In the genomic region with DNA sequence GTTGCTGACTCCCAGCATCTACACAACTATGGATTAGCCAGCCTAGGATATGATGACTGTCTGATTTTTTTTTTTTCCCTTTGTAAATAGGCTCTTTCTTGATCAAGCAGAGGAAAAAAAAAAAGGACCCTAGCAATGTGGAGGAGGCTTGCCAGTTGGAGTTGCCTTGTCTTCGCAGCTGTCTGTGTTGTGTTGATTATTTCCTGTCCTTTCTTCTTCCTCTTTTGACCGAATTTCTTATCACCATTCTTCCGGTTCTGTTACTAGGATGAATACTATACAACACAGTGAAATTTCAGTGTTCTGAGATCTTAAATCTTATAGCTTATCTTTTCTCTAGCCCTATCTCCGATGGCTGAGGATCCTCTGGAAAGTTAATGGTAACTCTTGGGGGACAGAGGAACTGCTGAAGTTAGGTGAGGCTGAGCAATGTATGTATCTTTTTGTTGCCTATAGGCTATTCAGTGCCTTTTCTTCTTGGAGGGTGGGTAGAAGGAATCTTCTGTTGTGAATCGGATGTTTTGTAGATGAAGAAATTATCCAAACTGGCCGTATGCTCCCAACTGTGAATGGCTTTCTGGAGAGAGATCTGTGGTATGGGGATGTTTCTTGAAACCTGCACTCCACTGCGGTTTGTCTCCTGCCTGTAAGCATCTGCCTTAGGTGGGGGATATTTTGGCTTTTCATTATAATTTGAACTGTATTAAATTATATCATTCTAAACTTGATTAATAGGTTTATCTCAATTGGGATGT, we compare ENCODE assay signal across 24 mouse cellular contexts. TPM values are rescaled to one million over a fixed set of nuclear protein-coding genes. Genes with fewer than 3 reads are reported as not detected.
DNase-seq lines count a peak whose midpoint lies in the region; ATAC-seq and TF ChIP-seq lines count a peak whose summit lies in the region.
"Had no signal": no experiment of that assay in that cellular context is flagged by ENCODE, and none has a peak within 500 bp of the region (broad histone marks: within the 10 kb centered on the region; RNA-seq: fewer than 3 reads in every experiment).

No protein-coding gene starts in this region.

- TF ChIP-seq CTCF in CH12.LX (conservative IDR thresholded peaks at IDR 0.05 in 1 of 2, IDR thresholded peaks at IDR 0.05 in 1 of 2; ENCODE audit: low read depth in 2 of 2, low read length in 2 of 2): no peak

- peaks cover 4 to 51% of the 10 kb centered on the region in 2 experiments; a peak in 3 of 4 replicates for H3K4me1 ChIP-seq in CH12.LX (ENCODE audit: control insufficient read depth in 1 of 2, insufficient read depth in 2 of 2)
- H3K4me1 ChIP-seq in forebrain, embryonic 16.5 days (replicated peaks; ENCODE audit: control insufficient read depth, insufficient read depth, low read length): peaks cover 21% of the 10 kb centered on the region

- H3K79me2 ChIP-seq in CH12.LX (replicated peaks; ENCODE audit: control insufficient read depth, extremely low read depth, insufficient read depth, poor library complexity, severe bottlenecking): no peaks in the 10 kb centered on the region

- peaks cover 0 to 8% of the 10 kb centered on the region in 2 experiments for H3K36me3 ChIP-seq in CH12.LX (replicated peaks in 1 of 2; ENCODE audit: control insufficient read depth in 1 of 2, insufficient read depth in 1 of 2, low read length in 1 of 2)
- H3K36me3 ChIP-seq in forebrain, embryonic 16.5 days (ENCODE audit: control insufficient read depth, insufficient read depth): no peaks in the 10 kb centered on the region
- H3K36me3 ChIP-seq: forebrain, embryonic 15.5 days; midbrain, embryonic 15.5 days; neural tube, embryonic 15.5 days had no signal

- TF ChIP-seq POLR2A in CH12.LX (IDR thresholded peaks at IDR 0.05; ENCODE audit: low read depth, low read length): no peak

- H3K4me2 ChIP-seq in CH12.LX (ENCODE audit: insufficient read depth, low read depth, poor library complexity, severe bottlenecking): peak overlapping the region; percentile 47
- H3K4me2 ChIP-seq in forebrain, embryonic 16.5 days (ENCODE audit: low read length): no peak overlapping the region
- H3K4me2 ChIP-seq: embryonic facial prominence, embryonic 12.5 days; forebrain, embryonic 15.5 days; heart, embryonic 11.5 days; hindbrain, embryonic 13.5 days; lung, embryonic 14.5 days; midbrain, embryonic 15.5 days; neural tube, embryonic 15.5 days had no signal

- 0 out of 2 replicates have a peak, but pooled peaks have one; percentile 18 for TF ChIP-seq EP300 in CH12.LX (IDR thresholded peaks at IDR 0.05; ENCODE audit: low read length)

- no peak overlapping the region for H3K9ac ChIP-seq in CH12.LX (ENCODE audit: insufficient read depth, low read depth)
- no peak overlapping the region for H3K9ac ChIP-seq in forebrain, embryonic 16.5 days (replicated peaks; ENCODE audit: low read depth, low read length)
- H3K9ac ChIP-seq: embryonic facial prominence, embryonic 12.5 days; forebrain, embryonic 15.5 days; hindbrain, embryonic 13.5 days; lung, embryonic 14.5 days; midbrain, embryonic 15.5 days; neural tube, embryonic 15.5 days had no signal

- in situ Hi-C loops in CH12.LX (cut with MboI; ENCODE audit: low pct_ligation_motif_present, low pct_unique_long_range_greater_than_20kb, low sequenced_read_pairs): loop anchor here (25.0 kb wide), 1 partner anchor 180 kb away; no protein-coding TSS in a partner anchor

- 90% methylated on average over 7 of the region's 7 CpGs for WGBS in forebrain, embryonic 16.5 days

- no peaks in the 10 kb centered on the region for H3K9me3 ChIP-seq in CH12.LX (replicated peaks; ENCODE audit: low read length)
- H3K9me3 ChIP-seq in forebrain, embryonic 16.5 days (ENCODE audit: control insufficient read depth, low read length): no peaks in the 10 kb centered on the region
- H3K9me3 ChIP-seq: embryonic facial prominence, embryonic 12.5 days; forebrain, embryonic 15.5 days; hindbrain, embryonic 13.5 days; midbrain, embryonic 15.5 days; neural tube, embryonic 15.5 days had no signal

- dilution Hi-C loops in CH12.LX (cut with MboI; ENCODE audit: extremely low pct_ligation_motif_present, extremely low pct_unique_long_range_greater_than_20kb, low sequenced_read_pairs): no loop called here

- TF ChIP-seq RAD21 in CH12.LX (IDR thresholded peaks at IDR 0.05; ENCODE audit: low read depth, low read length): no peak

- ATAC-seq in hematopoietic stem cell, adult 5-6 weeks (replicated peaks in 1 of 2; ENCODE audit: insufficient read depth in 1 of 2, low FRiP score in 2 of 2, low TSS enrichment in 1 of 2, low read depth in 1 of 2, poor library complexity in 2 of 2, severe bottlenecking in 2 of 2): peak; percentile 48 to 51; a peak in 2 of 4 replicates
- ATAC-seq in megakaryocyte progenitor cell, adult 5-6 weeks (replicated peaks; ENCODE audit: poor library complexity): peak; percentile 72
- ATAC-seq in forebrain, embryonic 16.5 days: no peak
- ATAC-seq: forebrain, embryonic 15.5 days; intestine, postnatal 0 days; midbrain, embryonic 15.5 days had no signal

- no peak overlapping the region for H3K4me3 ChIP-seq in CH12.LX (replicated peaks in 1 of 3; ENCODE audit: low read depth in 2 of 3, low read length in 2 of 3, poor library complexity in 1 of 3)
- no peak overlapping the region for H3K4me3 ChIP-seq in forebrain, embryonic 16.5 days (replicated peaks; ENCODE audit: low read length)
- H3K4me3 ChIP-seq: embryonic facial prominence, embryonic 12.5 days; erythroblast, embryonic 14.5 days; forebrain, embryonic 15.5 days; hindbrain, embryonic 13.5 days; midbrain, embryonic 15.5 days; myocyte; neural tube, embryonic 15.5 days had no signal

- H3K27me3 ChIP-seq in CH12.LX (replicated peaks): no peaks in the 10 kb centered on the region
- no peaks in the 10 kb centered on the region for H3K27me3 ChIP-seq in forebrain, embryonic 16.5 days (replicated peaks; ENCODE audit: control insufficient read depth, insufficient read depth, low read length)
- H3K27me3 ChIP-seq: embryonic facial prominence, embryonic 12.5 days; forebrain, embryonic 15.5 days; hindbrain, embryonic 13.5 days; midbrain, embryonic 15.5 days; neural tube, embryonic 15.5 days had no signal

- H3K27ac ChIP-seq in CH12.LX (ENCODE audit: insufficient read depth, low read depth): no peak overlapping the region
- H3K27ac ChIP-seq in forebrain, embryonic 16.5 days (ENCODE audit: low read length): no peak overlapping the region
- H3K27ac ChIP-seq: embryonic facial prominence, embryonic 12.5 days; forebrain, embryonic 15.5 days; hindbrain, embryonic 13.5 days; kidney, postnatal 0 days; midbrain, embryonic 15.5 days; neural tube, embryonic 15.5 days; stomach, postnatal 0 days had no signal

- peak; percentile 61 for DNase-seq in CD4-positive helper T cell, adult 2 months (ENCODE audit: low read depth, low spot score)
- no peak for DNase-seq in CH12.LX (ENCODE audit: extremely low read depth)
- no peak for DNase-seq in T-cell, adult 2 months (ENCODE audit: low spot score)
- DNase-seq in frontal cortex, postnatal 10 days (ENCODE audit: low spot score in 2 of 2): no peak
- DNase-seq: adrenal gland, adult 8-10 months; cerebellum, adult 9-10 months; heart, postnatal 14 days; left cerebral cortex, postnatal 4 days; lung, embryonic 14.5 days; thymus, postnatal 36 days had no signal

TF ChIP-seq in CH12.LX, 34 proteins besides CTCF, POLR2A, EP300 and RAD21:
- TF ChIP-seq ZMIZ1 (IDR thresholded peaks at IDR 0.05; ENCODE audit: low read depth, low read length) (no peak), MXI1 (IDR thresholded peaks at IDR 0.05; ENCODE audit: low read depth, low read length) (no peak), ZNF384 (IDR thresholded peaks at IDR 0.05; ENCODE audit: low read depth, low read length) (peak; percentile 32; the same call in 1 of the 2 replicates)

RNA-seq across cellular contexts. Expression of a gene that starts 12.8 kb away (rescaled TPM):
- 6.4 and 7.6 TPM in 2 replicates for total RNA-seq in CH12.LX (2012; rRNA removed)
- 4.4 and 5.2 TPM in 2 replicates for total RNA-seq in CH12.LX (2014; rRNA removed)
- 4.6 and 6.8 TPM in 2 replicates for polyA plus RNA-seq in CH12.LX (2012; ENCODE audit: insufficient read length, low read depth)
- total RNA-seq in hematopoietic stem cell, adult 5-6 weeks (2017): 14.6 and 15.9 TPM in 2 replicates
- total RNA-seq in megakaryocyte progenitor cell, adult 5-6 weeks (2015): 5.4 and 9.8 TPM in 2 replicates
- 14.5 and 15.8 TPM in 2 replicates for total RNA-seq in megakaryocyte progenitor cell, adult 5-6 weeks (2017)
- polyA plus RNA-seq in forebrain, embryonic 16.5 days (2015; fragmentation: Nextera tagmentation; extraction: Ambion mirVana): 53.4 and 58.3 TPM in 2 replicates
